Mouse (Mus musculus) small intestine, adult 2 months (tissue): ENCODE measurements around the gene Odf2l.

Experiments used
- CTCF ChIP-seq: fragments of 200-500 bp; IDR thresholded peaks from 2 replicates; pipeline ENCODE4 v1.5.1; 2012; ENCODE audit warnings: low read depth, mild to moderate bottlenecking, control low read depth, inconsistent platforms, low read length, moderate library complexity, mixed read lengths; ENCODE audit not compliant: insufficient replicate concordance, insufficient read length; ENCODE audit errors: extremely low read depth
- POLR2A ChIP-seq: fragments of 200-500 bp; IDR thresholded peaks from 2 replicates; pipeline ENCODE4 v1.6.1; 2012; ENCODE audit warnings: low read depth, mild to moderate bottlenecking, control low read depth, inconsistent platforms, low read length, moderate library complexity

GRCm38 (mm10) chr3:145115169-145115568 lies 3.2 kb upstream of the Odf2l start:
- TF ChIP-seq CTCF (no peak), POLR2A (no peak)
